In the genomic region with DNA sequence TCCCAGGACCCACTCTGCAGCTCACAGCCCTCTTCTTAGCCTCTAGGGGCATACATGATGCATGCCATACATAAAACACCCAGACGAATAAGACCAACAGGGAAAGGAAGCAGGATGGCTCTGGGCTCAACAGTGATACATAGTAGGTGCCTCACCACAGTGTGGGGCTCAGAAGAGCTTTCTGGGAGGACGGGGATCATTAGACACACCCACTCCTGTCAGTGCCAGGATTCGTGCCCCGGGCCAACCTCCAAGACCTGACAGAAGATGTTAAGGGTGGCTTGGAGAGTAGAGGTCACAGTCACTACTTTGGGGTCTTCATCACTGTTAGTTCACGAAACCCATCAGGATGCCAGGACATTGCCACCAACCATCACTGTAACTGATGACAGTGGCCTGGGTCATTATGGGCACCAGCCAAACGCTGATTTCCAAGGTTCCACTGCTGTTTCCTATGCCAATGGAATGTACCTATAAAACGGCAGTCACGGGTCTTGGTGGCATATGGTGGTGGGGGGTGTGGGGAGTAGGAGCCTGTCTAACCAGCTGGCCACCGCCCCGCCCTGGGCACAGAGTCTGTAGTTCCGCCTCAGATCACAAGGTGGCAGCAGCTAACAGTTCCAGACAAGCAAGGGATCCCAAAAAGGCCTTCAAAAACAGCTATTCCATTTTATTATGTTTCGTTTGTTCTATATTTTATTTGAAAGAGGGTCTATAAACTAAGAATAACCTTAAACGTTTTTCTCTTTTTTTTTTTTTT, we compare ENCODE assay signal across 7 mouse cellular contexts. TPM values are rescaled to one million over a fixed set of nuclear protein-coding genes. Genes with fewer than 3 reads are reported as not detected.
DNase-seq lines count a peak whose midpoint lies in the region; ATAC-seq lines count a peak whose summit lies in the region.

No protein-coding gene starts in this region.

- ATAC-seq in activated CD4-positive, CD25-positive, alpha-beta regulatory T cell, adult 4 months: peak; percentile 36
- ATAC-seq in inflammation-experienced regulatory T-cells, adult 6 months: peak; percentile 53

- peak; percentile 90 for DNase-seq in cerebellum, adult 9-11 months
- DNase-seq in frontal cortex, adult 2 months (ENCODE audit: extremely low spot score in 1 of 2, low spot score in 1 of 2): peak; percentile 69 to 95
- DNase-seq in left cerebral cortex, adult 8-10 months (ENCODE audit: low spot score in 2 of 2): peak; percentile 74 to 87
- peak; percentile 88 for DNase-seq in mesoderm, embryonic 11.5 days (ENCODE audit: low read depth, low spot score)
- DNase-seq in right cerebral cortex, postnatal 36 days (ENCODE audit: low spot score in 2 of 2): peak; percentile 77 to 83

RNA-seq across cellular contexts. Expression of a gene that starts 16.5 kb away (rescaled TPM):
- 100 to 1,000 TPM; 265 to 364 TPM for polyA plus RNA-seq in activated CD4-positive, CD25-positive, alpha-beta regulatory T cell, adult 4 months (2017; shearing (Covaris generic))
- 135 and 141 TPM in 2 replicates for polyA plus RNA-seq in frontal cortex, adult 2 months (2012; rRNA removed)
- polyA plus RNA-seq in inflammation-experienced regulatory T-cells, adult 6 months (2017; shearing (Covaris generic)): 100 to 1,000 TPM; 296 to 519 (median 387) TPM
- total RNA-seq in left cerebral cortex, adult 8-10 months (2022): 100 to 1,000 TPM; 101 to 142 (median 115) TPM

RNA-seq across cellular contexts. Expression of a gene that starts 41.1 kb away (rescaled TPM):
- polyA plus RNA-seq in activated CD4-positive, CD25-positive, alpha-beta regulatory T cell, adult 4 months (2017; shearing (Covaris generic)): 100 to 1,000 TPM; 196 to 222 TPM
- polyA plus RNA-seq in frontal cortex, adult 2 months (2012; rRNA removed): 80.7 and 86.2 TPM in 2 replicates
- polyA plus RNA-seq in inflammation-experienced regulatory T-cells, adult 6 months (2017; shearing (Covaris generic)): 100 to 1,000 TPM; 155 to 250 (median 235) TPM
- 10 to 100 TPM; 46.7 to 54.7 (median 48.4) TPM for total RNA-seq in left cerebral cortex, adult 8-10 months (2022)

RNA-seq across cellular contexts. Expression of a gene that starts 41.8 kb away (rescaled TPM):
- polyA plus RNA-seq in activated CD4-positive, CD25-positive, alpha-beta regulatory T cell, adult 4 months (2017; shearing (Covaris generic)): 10 to 100 TPM in 1 of 2 experiments, 1 to 10 TPM in 1; 7.5 to 12.1 TPM
- polyA plus RNA-seq in frontal cortex, adult 2 months (2012; rRNA removed): 37.7 and 55.8 TPM in 2 replicates
- polyA plus RNA-seq in inflammation-experienced regulatory T-cells, adult 6 months (2017; shearing (Covaris generic)): 10 to 100 TPM in 1 of 3 experiments, 1 to 10 TPM in 2; 1.7 to 57.4 (median 2.5) TPM
- 10 to 100 TPM; 18.9 to 27.0 (median 19.5) TPM for total RNA-seq in left cerebral cortex, adult 8-10 months (2022)

Comparison
In these comparisons a context has a peak if more than half of its experiments do, and no peak if none do; other contexts are left out.
1. Peak in every context shown above with its lines: DNase-seq and ATAC-seq.